Mouse (Mus musculus) G1E (cell line): Measurements from ENCODE around the gene Vmn1r39. TPM values are rescaled to one million over a fixed set of nuclear protein-coding genes. Genes with fewer than 3 reads are reported as not detected.
"Not testable (repeated sequence)": the region's sequence is repeated elsewhere in the genome, so short reads cannot be mapped to it uniquely, and the experiment has no call there.

Source experiments
- ATAC-seq: 2 replicates; pipeline ENCODE4 v1.8.0; 2016; ENCODE audit warnings: mild to moderate bottlenecking; ENCODE audit not compliant: insufficient number of reproducible peaks, poor library complexity, low FRiP score, severe bottlenecking; ENCODE audit errors: extremely low read depth
- DNase-seq: peaks from one replicate; pipeline ENCODE4 v3.0.0; 2012; ENCODE audit warnings: low spot score
- H3K27me3 ChIP-seq: 2 replicates; pipeline ENCODE4 v1.6.1; 2012; ENCODE audit warnings: mild to moderate bottlenecking, low read length, inconsistent platforms; ENCODE audit not compliant: insufficient read depth
- H3K36me3 ChIP-seq: replicated peaks from 2 replicates; pipeline ENCODE3; 2012; ENCODE audit warnings: mild to moderate bottlenecking, inconsistent platforms
- H3K4me1 ChIP-seq: 2 replicates; pipeline ENCODE4 v1.6.1; 2012; ENCODE audit warnings: low read depth, low read length, inconsistent platforms, mixed read lengths; ENCODE audit not compliant: insufficient read depth
- H3K4me3 ChIP-seq: 2 replicates; pipeline ENCODE4 v1.5.1; 2012; ENCODE audit warnings: low read depth, mild to moderate bottlenecking, inconsistent platforms, low read length, moderate library complexity, mixed read lengths
- H3K9me3 ChIP-seq: replicated peaks from 2 replicates; pipeline ENCODE4 v1.6.1; 2012; ENCODE audit warnings: inconsistent platforms
- CTCF ChIP-seq: IDR thresholded peaks from 2 replicates; pipeline ENCODE4 v1.5.1; 2012; ENCODE audit warnings: low read depth, low read length, inconsistent platforms, mixed read lengths
- GATA1 ChIP-seq: IDR thresholded peaks from 2 replicates; pipeline ENCODE4 v1.6.1; 2012; ENCODE audit warnings: borderline replicate concordance, low read length, inconsistent platforms, mixed read lengths
- GATA2 ChIP-seq: IDR thresholded peaks from 2 replicates; pipeline ENCODE4 v1.6.1; 2012; ENCODE audit warnings: low read depth, low read length, inconsistent platforms, borderline replicate concordance
- POLR2AphosphoS5 ChIP-seq: IDR thresholded peaks from 2 replicates; pipeline ENCODE4 v1.6.1; 2012; ENCODE audit warnings: low read depth, low read length, inconsistent platforms; ENCODE audit not compliant: insufficient replicate concordance
- TAL1 ChIP-seq: conservative IDR thresholded peaks from 2 replicates; pipeline ENCODE4 v1.6.1; 2012; ENCODE audit warnings: low read depth, low read length, inconsistent platforms, mixed read lengths
- polyA plus RNA-seq: library from polyadenylated mRNA; stranded (reverse); fragments of >175 nt; gene quantifications from 2 replicates; pipeline ENCODE4 v1.2.3, GENCODE M21; 2012
- total RNA-seq, 2 experiments: library from RNA; stranded (forward) in 1 of 2; stranded (reverse) in 1 of 2; fragments of 200-1000 nt in 1 of 2; fragments of >200 nt in 1 of 2; fragmentation: Nextera tagmentation in 1 of 2; gene quantifications; 2 replicates each; pipeline ENCODE4 v1.2.3; 2014 to 2017

The Vmn1r39 gene
- total and polyA plus RNA-seq, 3 experiments, result 0.22 TPM; not detected in 2

DNA sequence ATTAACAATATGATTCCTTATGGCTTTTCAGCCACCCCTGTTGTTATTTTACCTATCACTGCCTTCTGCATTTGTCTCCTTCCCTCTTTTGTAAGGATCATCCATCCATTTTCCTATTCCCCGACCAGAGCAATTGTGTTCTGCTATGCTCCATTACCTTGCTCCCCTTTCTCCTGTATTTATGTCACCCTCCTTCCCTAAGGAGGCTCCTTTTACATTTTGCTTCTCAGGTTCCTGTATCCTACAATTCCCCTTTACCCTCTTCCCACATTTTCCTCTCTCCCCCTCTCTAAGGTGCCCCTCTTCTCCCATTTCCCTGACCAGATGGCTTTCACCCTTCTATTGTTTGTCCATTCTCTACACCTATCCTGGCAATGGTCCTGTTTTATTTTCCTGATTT lies 4.1 kb downstream of the Vmn1r39 start:
- H3K9me3 ChIP-seq, result no peaks in the 10 kb centered on the region
- no peaks in the 10 kb centered on the region for H3K4me1 ChIP-seq
- H3K4me3 ChIP-seq, result no peak overlapping the region
- DNase-seq (no peak), ATAC-seq (no peak)
- no peaks in the 10 kb centered on the region for H3K27me3 ChIP-seq
- TF ChIP-seq TAL1 (no peak), POLR2AphosphoS5 (no peak), GATA1 (no peak), CTCF (no peak), GATA2 (no peak)
- no peaks in the 10 kb centered on the region for H3K36me3 ChIP-seq

- no peaks in the 10 kb centered on the region for H3K27me3 ChIP-seq
- no peak for TF ChIP-seq POLR2AphosphoS5
- no peak for TF ChIP-seq TAL1
- TF ChIP-seq GATA1, result no peak
- TF ChIP-seq GATA2, result no peak
- DNase-seq (no peak), ATAC-seq (no peak)
- no peaks in the 10 kb centered on the region for H3K36me3 ChIP-seq
- no peaks in the 10 kb centered on the region for H3K9me3 ChIP-seq
- H3K4me3 ChIP-seq, result no peak overlapping the region
- no peaks in the 10 kb centered on the region for H3K4me1 ChIP-seq
Measured at GRCm38 (mm10) chr6:66805713-66806112, 4.7 kb downstream of the Vmn1r39 start.

GRCm38 (mm10) chr6:66782527-66782926 lies 27.9 kb downstream of the Vmn1r39 start, which contains the start of gene Vmn1r38:
TSS of gene Vmn1r38 (minus strand) at chr6:66782627.
- not testable (repeated sequence) for H3K4me3 ChIP-seq, H3K27me3 ChIP-seq, DNase-seq, H3K36me3 ChIP-seq, H3K9me3 ChIP-seq, H3K4me1 ChIP-seq, ATAC-seq

Other genes starting within 250 kb of the Vmn1r39 start
- not detected in 2 replicates for gene Vmn1r33, start 192.3 kb downstream of the Vmn1r39 start, total RNA-seq (2014; fragmentation: Nextera tagmentation)
- 0.06 and 0.16 TPM in 2 replicates for gene Vmn1r33, start 192.3 kb downstream of the Vmn1r39 start, total RNA-seq (2017)
- gene Vmn1r33, start 192.3 kb downstream of the Vmn1r39 start, polyA plus RNA-seq, result not detected in 2 replicates
- not detected in 2 replicates for gene Vmn1r34, start 166.7 kb downstream of the Vmn1r39 start, total RNA-seq (2014; fragmentation: Nextera tagmentation)
- 0.11 and 0.17 TPM in 2 replicates for gene Vmn1r34, start 166.7 kb downstream of the Vmn1r39 start, total RNA-seq (2017)
- not detected in 2 replicates for gene Vmn1r34, start 166.7 kb downstream of the Vmn1r39 start, polyA plus RNA-seq
- not detected in 2 replicates for gene Vmn1r35, start 124.7 kb downstream of the Vmn1r39 start, total RNA-seq (2014; fragmentation: Nextera tagmentation)
- gene Vmn1r35, start 124.7 kb downstream of the Vmn1r39 start, total RNA-seq (2017), result 0.05 and 0.12 TPM in 2 replicates
- gene Vmn1r35, start 124.7 kb downstream of the Vmn1r39 start, polyA plus RNA-seq, result not detected in 2 replicates
- not detected in 2 replicates for gene Vmn1r36, start 91.4 kb downstream of the Vmn1r39 start, total RNA-seq (2014; fragmentation: Nextera tagmentation)
- gene Vmn1r36, start 91.4 kb downstream of the Vmn1r39 start, total RNA-seq (2017), result 0.16 TPM in 1 of 2 replicates, not detected in the other
- gene Vmn1r36, start 91.4 kb downstream of the Vmn1r39 start, polyA plus RNA-seq, result not detected in 2 replicates
- gene Vmn1r37, start 81.2 kb downstream of the Vmn1r39 start, total RNA-seq (2014; fragmentation: Nextera tagmentation), result not detected in 2 replicates
- not detected in 2 replicates for gene Vmn1r37, start 81.2 kb downstream of the Vmn1r39 start, total RNA-seq (2017)
- not detected in 2 replicates for gene Vmn1r37, start 81.2 kb downstream of the Vmn1r39 start, polyA plus RNA-seq
- gene Vmn1r38, start 28.0 kb downstream of the Vmn1r39 start, total RNA-seq (2014; fragmentation: Nextera tagmentation), result not detected in 2 replicates
- gene Vmn1r38, start 28.0 kb downstream of the Vmn1r39 start, total RNA-seq (2017), result 0.06 and 0.11 TPM in 2 replicates
- gene Vmn1r38, start 28.0 kb downstream of the Vmn1r39 start, polyA plus RNA-seq, result not detected in 2 replicates
- 0.53 TPM in 1 of 2 replicates, not detected in the other for gene Gng12, start 85.8 kb upstream of the Vmn1r39 start, total RNA-seq (2014; fragmentation: Nextera tagmentation)
- gene Gng12, start 85.8 kb upstream of the Vmn1r39 start, total RNA-seq (2017), result 0.11 and 0.17 TPM in 2 replicates
- not detected in 2 replicates for gene Gng12, start 85.8 kb upstream of the Vmn1r39 start, polyA plus RNA-seq
- gene Gadd45a, start 226.8 kb upstream of the Vmn1r39 start, total RNA-seq (2014; fragmentation: Nextera tagmentation), result 118 and 134 TPM in 2 replicates
- gene Gadd45a, start 226.8 kb upstream of the Vmn1r39 start, total RNA-seq (2017), result 110 and 118 TPM in 2 replicates
- gene Gadd45a, start 226.8 kb upstream of the Vmn1r39 start, polyA plus RNA-seq, result 111 and 121 TPM in 2 replicates